Mouse (Mus musculus) spleen, adult 2 months (tissue): Measurements from ENCODE around the gene Vstm4.
A peak's percentile ranks its signal among the peaks of the same experiment; 100 is the strongest.

Experiments used
- CTCF ChIP-seq: fragments of 200-500 bp; IDR thresholded peaks from 2 replicates; pipeline ENCODE4 v1.5.1; 2011; ENCODE audit warnings: mild to moderate bottlenecking, inconsistent platforms; ENCODE audit not compliant: insufficient read depth, insufficient read length, insufficient replicate concordance; ENCODE audit errors: extremely low read depth
- POLR2A ChIP-seq: fragments of 200-500 bp; IDR thresholded peaks from 2 replicates; pipeline ENCODE4 v1.6.1; 2011; ENCODE audit warnings: low read depth, low read length, inconsistent platforms

GRCm38 (mm10) chr14:32960481-32960880, 103.9 kb downstream of the Vstm4 start:
- TF ChIP-seq CTCF = peak; percentile 55; the same call in 1 of the 2 replicates
- TF ChIP-seq POLR2A = no peak
